Mouse (Mus musculus) large intestine, adult 2 months (tissue): ENCODE measurements around the gene Smg1. TPM values are rescaled to one million over a fixed set of nuclear protein-coding genes. Genes with fewer than 3 reads are reported as not detected.
A peak's percentile ranks its signal among the peaks of the same experiment; 100 is the strongest.

Experiments used
- DNase-seq: peaks from one replicate; pipeline ENCODE4 v3.0.0-alpha.2; 2012; ENCODE audit warnings: low read depth, low spot score
- WGBS: fragments of 180-500 bp; shearing (Covaris S2); methylation state at CpG from one replicate; pipeline ENCODE4 v1.1.7; 2018; 5-methylcytosine and 5-hydroxymethylcytosine counted together
- polyA plus RNA-seq: library from polyadenylated mRNA; depleted of rRNA; stranded (reverse); fragments of >200 nt; gene quantifications from 2 replicates; pipeline ENCODE4 v1.2.3, GENCODE M21; 2012; rRNA removed

Gene Smg1
- polyA plus RNA-seq, 1 experiment: 16.9 TPM

DNA sequence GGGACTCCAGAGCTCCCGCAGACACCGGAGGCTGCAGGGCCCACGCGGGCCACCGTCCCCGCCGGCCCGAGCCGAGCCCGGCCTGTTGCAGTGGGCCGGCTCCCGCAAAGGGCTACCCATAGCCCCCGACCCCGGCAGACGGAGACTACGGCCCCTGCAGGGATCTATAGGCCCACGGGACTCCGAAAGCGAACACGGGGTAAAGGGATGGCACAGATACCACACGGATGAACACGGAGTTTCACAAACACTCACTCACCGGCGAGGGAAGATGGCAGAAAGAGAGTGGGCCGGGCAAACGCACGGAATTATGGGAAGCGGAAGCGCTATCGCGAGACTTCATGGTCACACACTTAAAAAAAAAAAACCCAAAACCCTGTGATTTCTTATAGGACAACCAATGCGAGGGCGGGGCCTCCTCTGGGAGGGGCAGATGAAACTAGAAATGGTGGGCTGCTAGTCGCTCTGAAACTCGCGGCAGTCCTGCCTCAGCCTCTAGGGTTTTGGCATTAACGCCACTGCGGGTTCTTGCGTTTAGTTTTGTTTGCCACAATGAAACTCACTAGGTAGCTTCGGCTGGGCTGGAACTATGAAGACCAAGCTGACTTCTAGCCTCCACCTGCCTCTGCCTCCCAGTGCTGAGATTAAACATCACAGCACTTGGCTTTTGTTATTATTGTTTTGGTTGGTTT lies 127.4 kb downstream of the Smg1 start, which contains the start of gene Rps15a:
Gene Rps15a (minus strand): TSS at position 312 of the 692 bp plus-strand sequence.
- DNase-seq: peak; percentile 92
- under 1% methylated on average over 40 of the region's 40 CpGs for WGBS

DNA sequence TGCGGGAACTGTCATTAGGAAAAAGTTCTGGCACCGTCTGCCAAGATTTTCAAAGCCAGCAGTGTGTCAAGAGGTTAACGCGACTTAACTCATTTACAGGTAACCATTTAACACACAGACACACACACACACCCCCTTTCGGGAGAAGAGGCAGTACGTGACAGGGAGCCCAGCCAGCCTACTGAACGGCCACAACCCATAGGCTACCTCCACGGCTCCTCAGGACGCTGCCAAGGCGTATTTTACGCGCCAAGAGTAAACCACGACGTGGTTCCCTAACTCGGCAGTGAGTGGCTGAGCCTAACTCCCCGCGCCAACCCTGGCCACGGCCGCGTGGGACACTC lies 128.0 kb downstream of the Smg1 start:
- no peak for DNase-seq
- WGBS: under 1% methylated on average over 20 of the region's 20 CpGs

DNA sequence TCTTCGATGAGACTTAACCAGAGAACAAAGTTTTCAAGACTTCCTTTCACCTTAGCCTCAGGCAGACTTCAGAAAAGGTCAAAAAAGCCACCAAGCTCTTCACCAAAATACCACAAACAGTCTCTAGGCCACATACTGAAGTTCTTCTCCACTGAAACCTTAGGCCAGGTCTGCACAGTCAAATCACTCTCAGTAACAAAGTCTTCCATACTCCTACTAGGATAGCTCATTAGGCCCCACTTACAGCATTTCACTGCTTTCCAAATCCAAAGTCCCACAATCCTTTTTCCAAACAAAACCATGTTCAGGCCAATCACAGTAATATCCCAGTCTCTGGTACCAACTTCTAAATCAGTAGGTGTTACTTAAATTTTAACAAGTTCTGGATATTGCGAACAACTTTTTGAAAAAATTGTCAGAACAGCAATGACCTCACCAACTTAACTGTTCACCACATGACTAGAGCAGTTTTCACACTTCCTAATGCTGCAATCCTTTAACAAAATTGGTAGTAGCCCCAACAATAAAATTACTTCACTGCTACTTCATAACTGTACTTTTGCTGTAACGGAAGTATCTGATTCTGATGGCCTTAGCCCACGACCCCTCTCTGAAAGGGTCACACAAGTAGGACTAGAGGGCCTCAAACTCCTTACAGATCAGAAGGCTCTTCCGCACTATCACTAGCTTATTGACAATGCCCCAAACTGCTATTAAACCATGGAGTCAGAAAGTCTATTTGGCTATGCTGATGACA lies 129.8 kb downstream of the Smg1 start:
- 59% methylated on average over 5 of the region's 5 CpGs for WGBS
- no peak for DNase-seq

DNA sequence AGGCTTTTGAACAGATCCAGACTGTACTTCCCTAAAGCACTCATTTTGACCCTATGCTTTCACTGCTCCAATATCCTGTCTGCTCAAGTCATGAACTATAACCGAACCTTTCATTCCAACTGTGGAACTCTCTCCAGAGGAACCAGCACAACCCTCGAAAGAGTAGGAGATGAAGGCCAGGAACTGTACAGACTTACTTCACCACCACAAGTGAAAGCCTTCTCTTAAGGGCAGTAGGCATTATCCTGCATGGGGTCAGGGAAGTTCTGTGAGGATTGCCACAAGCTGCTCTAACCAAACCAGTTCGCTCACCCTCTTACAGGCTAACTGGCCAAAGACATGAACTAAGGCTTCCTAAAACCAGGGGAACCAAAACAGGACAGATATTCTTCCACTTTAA lies 132.3 kb downstream of the Smg1 start:
- 44% methylated on average over 3 of the region's 3 CpGs for WGBS
- no peak for DNase-seq

DNA sequence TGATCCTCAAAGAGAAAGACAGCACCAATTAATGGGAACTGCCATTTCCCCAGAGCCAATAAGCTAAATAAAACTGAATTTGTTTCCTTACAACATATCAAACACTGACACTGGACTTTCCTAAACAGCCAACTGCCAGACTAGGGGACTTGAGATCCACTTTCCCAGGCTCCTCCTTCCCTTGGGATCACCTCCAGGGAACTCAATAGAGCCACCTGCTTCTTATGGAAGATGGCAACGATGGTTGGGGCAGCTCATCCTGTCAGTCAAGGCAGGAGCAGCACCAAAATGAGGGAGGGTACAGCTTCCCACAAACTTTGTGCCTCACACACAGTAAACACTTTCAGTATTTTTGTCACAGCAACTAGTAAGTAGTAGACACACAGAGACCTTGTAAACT lies 135.8 kb downstream of the Smg1 start:
- WGBS: 36% methylated on average over 1 of the region's 1 CpGs
- no peak for DNase-seq

DNA sequence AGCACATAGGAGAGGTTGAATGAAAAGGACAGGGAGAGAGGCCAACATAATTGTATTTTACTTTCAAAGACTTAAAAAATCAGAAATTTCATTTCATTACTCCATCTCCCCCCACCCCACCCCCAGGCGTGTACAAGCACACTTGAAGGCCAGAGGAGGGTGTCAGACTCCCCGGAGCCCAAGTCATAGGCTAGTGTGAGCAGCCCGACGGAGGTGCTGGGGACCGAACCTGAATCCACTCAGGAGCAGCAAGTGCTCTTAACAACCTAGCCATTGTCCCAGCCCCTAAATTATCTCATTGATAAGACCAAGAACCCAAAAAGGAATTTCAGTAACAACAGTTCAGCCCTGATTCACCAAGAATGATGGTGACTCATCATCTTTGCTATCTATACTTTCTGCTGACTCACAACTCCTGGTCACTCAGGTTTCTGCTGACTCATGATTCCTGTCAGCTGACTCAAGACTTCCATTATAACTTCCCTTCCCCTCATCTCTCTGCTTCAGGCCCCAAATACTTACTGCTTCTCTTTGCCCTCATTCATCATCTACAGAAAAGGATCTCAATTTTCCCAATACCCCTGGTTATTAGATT lies 138.9 kb downstream of the Smg1 start:
- 78% methylated on average over 5 of the region's 5 CpGs for WGBS
- DNase-seq: no peak

DNA sequence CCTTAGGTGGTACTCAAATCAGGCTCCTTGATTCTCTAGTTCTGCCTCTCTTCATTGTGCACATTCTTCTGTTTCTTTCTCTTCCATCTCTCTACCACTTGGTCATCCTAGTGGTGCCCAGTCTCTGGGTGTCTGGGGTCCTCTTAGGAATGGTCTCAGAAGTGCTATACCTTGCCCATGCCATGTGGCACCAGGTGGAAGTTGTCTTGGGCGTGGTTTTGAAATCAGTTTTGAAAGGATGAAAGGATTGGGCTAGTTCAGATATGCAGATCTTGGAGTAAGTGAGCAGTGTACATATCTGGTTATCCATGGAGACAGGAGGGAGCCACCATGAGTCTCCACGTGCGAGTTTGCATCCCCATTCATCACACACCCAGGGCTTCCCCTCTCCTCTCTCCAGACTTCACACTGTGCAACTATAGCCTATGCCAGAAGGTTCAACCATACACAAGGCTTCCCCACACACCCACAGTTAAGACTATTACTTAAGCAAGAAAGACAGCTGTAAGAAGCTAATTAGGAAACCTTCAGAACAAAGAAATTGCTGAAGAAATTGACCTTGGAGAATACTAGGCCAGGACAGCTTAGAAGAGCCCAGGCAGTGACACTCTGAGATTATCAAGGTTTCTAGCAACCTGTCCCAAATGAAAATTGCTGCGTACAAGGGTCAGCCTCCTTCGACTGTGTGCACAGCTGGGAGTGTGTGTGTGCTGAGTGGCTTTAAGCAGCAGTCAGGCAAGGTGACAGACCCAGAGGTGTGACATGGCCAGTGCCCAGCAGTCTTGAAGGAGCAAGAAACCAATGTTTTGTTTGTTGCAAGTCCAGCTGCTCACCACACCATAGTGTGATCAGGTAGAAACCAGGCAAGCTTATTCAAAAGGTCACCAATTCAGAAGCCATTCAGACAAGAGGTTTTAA lies 139.7 kb downstream of the Smg1 start:
- no peak for DNase-seq
- WGBS: 33% methylated on average over 5 of the region's 5 CpGs

DNA sequence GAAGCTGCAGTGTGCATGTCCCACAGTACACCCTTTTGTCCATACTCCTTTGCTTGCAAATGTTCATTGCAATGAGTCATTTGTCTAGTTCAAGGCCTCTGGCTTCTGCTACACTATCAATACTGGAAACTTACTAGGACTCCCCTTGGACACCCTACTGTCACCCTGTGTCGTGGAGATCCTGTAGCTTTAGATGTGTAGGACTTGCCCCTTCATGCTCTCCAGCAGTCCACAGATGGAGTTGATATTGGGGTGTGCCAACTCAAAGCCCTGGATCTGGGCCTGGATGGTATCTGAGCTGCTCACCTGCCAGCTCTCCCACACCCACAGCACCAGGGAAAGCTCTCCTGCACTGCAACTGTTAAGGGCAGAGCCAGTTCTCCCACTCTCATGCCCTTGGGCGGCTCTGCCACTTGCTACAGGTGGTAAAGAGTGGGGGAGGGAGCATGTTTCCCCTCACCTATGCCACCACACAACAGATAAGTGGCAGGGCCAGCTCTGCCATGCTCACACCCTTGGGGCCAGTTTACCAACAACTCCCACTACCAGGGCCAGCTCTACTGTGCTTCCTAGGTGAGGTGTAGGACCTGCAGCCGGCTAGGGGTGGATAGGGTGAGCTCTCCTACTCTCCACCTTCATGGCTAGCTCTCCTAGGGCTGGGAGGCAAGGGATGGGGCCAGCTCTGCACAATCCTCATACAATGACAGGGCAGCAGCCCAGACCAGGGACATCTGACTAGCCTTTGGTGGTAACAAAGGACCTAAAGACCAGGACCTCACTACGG lies 140.6 kb downstream of the Smg1 start:
- WGBS: 42% methylated on average over 4 of the region's 4 CpGs

DNA sequence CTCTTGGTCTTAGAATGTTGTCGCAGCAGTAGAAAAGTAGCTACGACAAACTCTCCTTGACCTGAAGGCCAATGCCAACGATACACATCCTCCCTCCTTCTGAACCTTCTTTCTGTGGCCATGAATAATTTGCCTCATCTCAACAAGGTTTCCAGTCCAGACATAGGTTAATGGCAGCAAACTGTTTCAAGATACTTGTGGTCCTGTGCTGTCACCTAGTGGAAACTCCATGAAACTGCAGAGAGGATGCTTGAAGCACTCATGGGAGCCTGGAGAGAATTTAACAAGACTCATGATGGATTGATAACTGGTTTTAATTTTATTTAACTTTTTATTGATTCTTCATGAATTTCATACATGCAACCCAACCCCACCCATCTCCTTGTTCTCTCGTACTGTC lies 141.2 kb downstream of the Smg1 start:
- DNase-seq: no peak
- 42% methylated on average over 4 of the region's 4 CpGs for WGBS

More for the DNA sequence above, 140.6 kb downstream of the Smg1 start:
- DNase-seq: no peak

DNA sequence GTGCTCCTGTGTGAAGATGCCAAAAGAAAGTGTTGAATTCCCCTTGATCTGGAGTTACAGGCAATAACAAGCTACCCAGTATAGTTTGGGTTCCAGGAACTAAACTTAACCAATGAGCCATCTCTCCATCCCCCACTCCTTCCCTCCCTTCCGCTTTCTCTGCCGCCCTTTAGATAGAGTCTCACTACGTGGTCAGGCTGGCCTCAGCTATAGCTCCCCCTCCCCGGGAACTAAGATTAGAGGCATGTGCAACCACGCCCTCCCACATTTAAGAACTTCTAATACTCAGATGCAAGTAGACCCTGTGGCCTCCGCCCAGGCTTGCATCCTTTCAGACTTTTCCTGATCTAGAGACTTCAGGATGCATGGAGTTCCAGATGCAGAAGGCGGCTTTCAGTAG lies 145.9 kb downstream of the Smg1 start:
- no peak for DNase-seq
- 58% methylated on average over 7 of the region's 7 CpGs for WGBS

Other genes with a start within 250 kb of the Smg1 start
- gene Rps15a, start 127.5 kb downstream of the Smg1 start, polyA plus RNA-seq: 1,443 and 1,473 TPM in 2 replicates
- 123 and 183 TPM in 2 replicates for gene Arl6ip1, start 114.0 kb downstream of the Smg1 start, polyA plus RNA-seq
- gene Syt17, start 204.6 kb upstream of the Smg1 start, polyA plus RNA-seq: 2.6 and 2.7 TPM in 2 replicates
- 7.0 and 14.6 TPM in 2 replicates for gene Itpripl2, start 248.3 kb upstream of the Smg1 start, polyA plus RNA-seq